Mouse (Mus musculus): ENCODE data around the gene Rhox3a.
"Not testable (repeated sequence)": the region's sequence is repeated elsewhere in the genome, so short reads cannot be mapped to it uniquely, and the experiment has no call there.

Gene Rhox3a

GRCm38 (mm10) chrX:37249619-37250018 lies at the start of gene Rhox3a:
Gene Rhox3a (plus strand): TSS chrX:37249919.
- DNase-seq: not testable (repeated sequence)

- DNase-seq: no peak
Measured at GRCm38 (mm10) chrX:37210941-37211340, 38.8 kb upstream of the Rhox3a start, which contains the start of gene Gm9. Gene Gm9 (minus strand): TSS chrX:37211041.

- not testable (repeated sequence) for DNase-seq
Measured at GRCm38 (mm10) chrX:37222158-37222557, 27.6 kb upstream of the Rhox3a start, which contains the start of gene Rhox1. Gene Rhox1 (minus strand): TSS chrX:37222258.

GRCm38 (mm10) chrX:37244676-37245075 lies 5.0 kb upstream of the Rhox3a start, which contains the start of gene Rhox2a:
Gene Rhox2a (plus strand): TSS chrX:37244976.
- not testable (repeated sequence) for DNase-seq

GRCm38 (mm10) chrX:37265038-37265437 lies 15.3 kb downstream of the Rhox3a start, which contains the start of gene Rhox4a:
Gene Rhox4a (plus strand): TSS chrX:37265338.
- DNase-seq: not testable (repeated sequence)

All from thymus, postnatal 36 days (tissue).